ENCODE assay signal across 27 mouse cellular contexts in genomic region chr13:35302088-35302487, GRCm38 (mm10).
"Had no signal": no experiment of that assay in that cellular context is flagged by ENCODE, and none has a peak within 500 bp of the region (broad histone marks: within the 10 kb centered on the region; RNA-seq: fewer than 3 reads in every experiment).

No protein-coding gene starts in this region.

- H3K4me1 ChIP-seq: heart, embryonic 13.5 days; heart, embryonic 15.5 days; hindbrain, embryonic 10.5 days; hindbrain, embryonic 12.5 days; intestine, embryonic 15.5 days; limb, embryonic 13.5 days; limb, embryonic 15.5 days; liver, embryonic 12.5 days had no signal

- H3K36me3 ChIP-seq: heart, embryonic 13.5 days; heart, embryonic 15.5 days; hindbrain, embryonic 10.5 days; hindbrain, embryonic 12.5 days; intestine, embryonic 15.5 days; limb, embryonic 13.5 days; limb, embryonic 15.5 days; liver, embryonic 12.5 days had no signal

- ATAC-seq: hindbrain, embryonic 16.5 days; inflammation-experienced regulatory T-cells, adult 6 months; intestine, embryonic 15.5 days; intestine, postnatal 0 days; liver, embryonic 12.5 days had no signal

- H3K27ac ChIP-seq: gastrocnemius, adult 2 months; heart, embryonic 13.5 days; heart, embryonic 15.5 days; hindbrain, embryonic 10.5 days; hindbrain, embryonic 12.5 days; hindbrain, embryonic 14.5 days; intestine, embryonic 15.5 days; layer of hippocampus, adult 2 months; limb, embryonic 13.5 days; limb, embryonic 15.5 days; liver, embryonic 12.5 days; liver, embryonic 14.5 days had no signal

- H3K9me3 ChIP-seq: heart, embryonic 13.5 days; heart, embryonic 15.5 days; hindbrain, embryonic 10.5 days; hindbrain, embryonic 12.5 days; intestine, embryonic 15.5 days; limb, embryonic 13.5 days; limb, embryonic 15.5 days; liver, embryonic 12.5 days had no signal

- H3K4me3 ChIP-seq: gastrocnemius, adult 2 months; heart, embryonic 13.5 days; heart, embryonic 15.5 days; hindbrain, embryonic 10.5 days; hindbrain, embryonic 12.5 days; intestine, embryonic 15.5 days; layer of hippocampus, adult 2 months; limb, embryonic 13.5 days; limb, embryonic 15.5 days; liver, embryonic 12.5 days had no signal

- H3K9ac ChIP-seq: heart, embryonic 13.5 days; heart, embryonic 15.5 days; hindbrain, embryonic 12.5 days; hindbrain, embryonic 14.5 days; intestine, embryonic 15.5 days; limb, embryonic 13.5 days; limb, embryonic 15.5 days; liver, embryonic 12.5 days; liver, embryonic 14.5 days had no signal

- DNase-seq: gastrocnemius, adult 2 months; gastrocnemius, postnatal 10 days; gastrocnemius, postnatal 25 days; heart, adult 18-20 months; heart, postnatal 14 days; heart, postnatal 36 days; kidney, adult 18-20 months; kidney, adult 8-10 months; kidney, postnatal 10 days; kidney, postnatal 25 days; kidney, postnatal 4 days; layer of hippocampus, postnatal 36 days; left cerebral cortex, postnatal 4 days had no signal

- H3K27me3 ChIP-seq: heart, embryonic 13.5 days; heart, embryonic 15.5 days; hindbrain, embryonic 12.5 days; intestine, embryonic 15.5 days; limb, embryonic 13.5 days; limb, embryonic 15.5 days; liver, embryonic 12.5 days had no signal
